Mouse (Mus musculus) liver, embryonic 14.5 days (tissue): Measurements from ENCODE around the gene Cux2.

Source experiments
- CTCF ChIP-seq: IDR thresholded peaks from 2 replicates; pipeline ENCODE4 v1.5.1; 2016; ENCODE audit warnings: antibody characterized with exemption, low read depth, control low read depth
- EP300 ChIP-seq: IDR thresholded peaks from 2 replicates; pipeline ENCODE4 v1.6.1; 2016; ENCODE audit warnings: antibody characterized with exemption, low read depth

GRCm38 (mm10) chr5:122047791-122048190 lies 2.1 kb downstream of the Cux2 start:
- TF ChIP-seq EP300 = no peak
- TF ChIP-seq CTCF = no peak
